Mouse (Mus musculus): ENCODE data around the gene Pnpla5. TPM values are rescaled to one million over a fixed set of nuclear protein-coding genes. Genes with fewer than 3 reads are reported as not detected.
A peak's percentile ranks its signal among the peaks of the same experiment; 100 is the strongest.

Pnpla5 gene
- polyA plus RNA-seq, 1 experiment from 2014 or later, result not detected

- no peak overlapping the region for H3K4me3 ChIP-seq
- H3K27ac ChIP-seq, result peak overlapping the region; percentile 84
These were observed 13.8 kb upstream of the Pnpla5 start for GRCm38 (mm10) chr15:84136473-84137415.

GRCm38 (mm10) chr15:84135472-84135871, 12.5 kb upstream of the Pnpla5 start:
- Histone ChIP-seq H3K4me3 (no peak overlapping the region), H3K27ac (no peak overlapping the region), H3K4me1 (replicated peaks) (peaks cover 22% of the 10 kb centered on the region), H3K9me3 (no peaks in the 10 kb centered on the region), H3K27me3 (ENCODE audit: insufficient read depth, poor library complexity, severe bottlenecking) (no peaks in the 10 kb centered on the region), H3K36me3 (no peaks in the 10 kb centered on the region)
- DNase-seq (ENCODE audit: low spot score), result peak; percentile 39
- 83% methylated on average over 5 of the region's 5 CpGs for WGBS

More at GRCm38 (mm10) chr15:84136473-84137415, 13.8 kb upstream of the Pnpla5 start:
- WGBS, result 23% methylated on average over 12 of the region's 12 CpGs
- Histone ChIP-seq H3K27me3 (ENCODE audit: insufficient read depth, poor library complexity, severe bottlenecking) (no peaks in the 10 kb centered on the region), H3K4me1 (replicated peaks) (peaks cover 27% of the 10 kb centered on the region), H3K36me3 (no peaks in the 10 kb centered on the region), H3K9me3 (no peaks in the 10 kb centered on the region)
- DNase-seq (ENCODE audit: low spot score), result peak; percentile 47

GRCm38 (mm10) chr15:84133440-84133839, 10.5 kb upstream of the Pnpla5 start:
- no peaks in the 10 kb centered on the region for H3K27me3 ChIP-seq (ENCODE audit: insufficient read depth, poor library complexity, severe bottlenecking)
- no peak overlapping the region for H3K4me3 ChIP-seq
- H3K9me3 ChIP-seq, result no peaks in the 10 kb centered on the region
- 76% methylated on average over 4 of the region's 4 CpGs for WGBS
- no peak for DNase-seq (ENCODE audit: low spot score)
- no peaks in the 10 kb centered on the region for H3K36me3 ChIP-seq
- peaks cover 20% of the 10 kb centered on the region for H3K4me1 ChIP-seq (replicated peaks)
- H3K27ac ChIP-seq, result 0 out of 2 replicates have a peak overlapping the region, but pooled peaks have one; percentile 8

- Histone ChIP-seq H3K36me3 (no peaks in the 10 kb centered on the region), H3K27me3 (ENCODE audit: insufficient read depth, poor library complexity, severe bottlenecking) (no peaks in the 10 kb centered on the region), H3K27ac (0 out of 2 replicates have a peak overlapping the region, but pooled peaks have one; percentile 36), H3K9me3 (no peaks in the 10 kb centered on the region), H3K4me3 (no peak overlapping the region), H3K4me1 (replicated peaks) (peaks cover 13% of the 10 kb centered on the region)
- WGBS, result 92% methylated on average over 7 of the region's 7 CpGs
- no peak for DNase-seq (ENCODE audit: low spot score)
These were observed 9.0 kb upstream of the Pnpla5 start for GRCm38 (mm10) chr15:84131971-84132370.

GRCm38 (mm10) chr15:84131096-84131786, 8.3 kb upstream of the Pnpla5 start:
- H3K9me3 ChIP-seq, result no peaks in the 10 kb centered on the region
- no peaks in the 10 kb centered on the region for H3K36me3 ChIP-seq
- WGBS, result 66% methylated on average over 16 of the region's 16 CpGs
- H3K27me3 ChIP-seq (ENCODE audit: insufficient read depth, poor library complexity, severe bottlenecking), result no peaks in the 10 kb centered on the region
- H3K4me1 ChIP-seq (replicated peaks), result peaks cover 7% of the 10 kb centered on the region
- DNase-seq (ENCODE audit: low spot score), result no peak
- H3K4me3 ChIP-seq, result no peak overlapping the region
- peak overlapping the region; percentile 36; the same call in 1 of the 2 replicates for H3K27ac ChIP-seq

GRCm38 (mm10) chr15:84126871-84127270, 3.9 kb upstream of the Pnpla5 start:
- Histone ChIP-seq H3K36me3 (no peaks in the 10 kb centered on the region), H3K4me1 (replicated peaks) (0 out of 2 replicates have a peak, but pooled peaks cover 5% of the 10 kb centered on the region), H3K9me3 (no peaks in the 10 kb centered on the region), H3K27me3 (ENCODE audit: insufficient read depth, poor library complexity, severe bottlenecking) (no peaks in the 10 kb centered on the region), H3K4me3 (no peak overlapping the region), H3K27ac (peak overlapping the region; percentile 2; the same call in 1 of the 2 replicates)
- no peak for DNase-seq (ENCODE audit: low spot score)
- 30% methylated on average over 5 of the region's 5 CpGs for WGBS

- 71% methylated on average over 4 of the region's 4 CpGs for WGBS
- DNase-seq (ENCODE audit: low spot score), result no peak
- Histone ChIP-seq H3K27me3 (ENCODE audit: insufficient read depth, poor library complexity, severe bottlenecking) (no peaks in the 10 kb centered on the region), H3K36me3 (no peaks in the 10 kb centered on the region), H3K9me3 (no peaks in the 10 kb centered on the region), H3K27ac (no peak overlapping the region), H3K4me3 (no peak overlapping the region), H3K4me1 (replicated peaks) (0 out of 2 replicates have a peak, but pooled peaks cover 3% of the 10 kb centered on the region)
These were observed 3.5 kb upstream of the Pnpla5 start for GRCm38 (mm10) chr15:84126447-84126846.

GRCm38 (mm10) chr15:84124086-84124485, 1.1 kb upstream of the Pnpla5 start:
- WGBS, result 64% methylated on average over 7 of the region's 7 CpGs

GRCm38 (mm10) chr15:84121036-84121435, 1.9 kb downstream of the Pnpla5 start:
- no peak overlapping the region for H3K27ac ChIP-seq
- H3K9me3 ChIP-seq, result 0 out of 2 replicates have a peak, but pooled peaks cover 3% of the 10 kb centered on the region
- no peaks in the 10 kb centered on the region for H3K36me3 ChIP-seq
- H3K27me3 ChIP-seq (ENCODE audit: insufficient read depth, poor library complexity, severe bottlenecking), result 0 out of 2 replicates have a peak, but pooled peaks cover 4% of the 10 kb centered on the region
- 81% methylated on average over 7 of the region's 7 CpGs for WGBS
- DNase-seq (ENCODE audit: low spot score), result no peak
- H3K4me1 ChIP-seq (replicated peaks), result no peaks in the 10 kb centered on the region
- no peak overlapping the region for H3K4me3 ChIP-seq

More at GRCm38 (mm10) chr15:84124086-84124485, 1.1 kb upstream of the Pnpla5 start:
- no peaks in the 10 kb centered on the region for H3K9me3 ChIP-seq
- no peaks in the 10 kb centered on the region for H3K36me3 ChIP-seq
- DNase-seq (ENCODE audit: low spot score), result no peak
- no peak overlapping the region for H3K4me3 ChIP-seq
- H3K27ac ChIP-seq, result no peak overlapping the region
- 0 out of 2 replicates have a peak, but pooled peaks cover 3% of the 10 kb centered on the region for H3K4me1 ChIP-seq (replicated peaks)
- H3K27me3 ChIP-seq (ENCODE audit: insufficient read depth, poor library complexity, severe bottlenecking), result no peaks in the 10 kb centered on the region

- no peaks in the 10 kb centered on the region for H3K4me1 ChIP-seq (replicated peaks)
- H3K36me3 ChIP-seq, result no peaks in the 10 kb centered on the region
- 0 out of 2 replicates have a peak, but pooled peaks cover 3% of the 10 kb centered on the region for H3K9me3 ChIP-seq
- WGBS, result 29% methylated on average over 6 of the region's 6 CpGs
- DNase-seq (ENCODE audit: low spot score), result peak; percentile 61
- H3K27ac ChIP-seq, result no peak overlapping the region
- 0 out of 2 replicates have a peak, but pooled peaks cover 4% of the 10 kb centered on the region for H3K27me3 ChIP-seq (ENCODE audit: insufficient read depth, poor library complexity, severe bottlenecking)
- no peak overlapping the region for H3K4me3 ChIP-seq
These were observed 2.4 kb downstream of the Pnpla5 start for GRCm38 (mm10) chr15:84120612-84121011.

GRCm38 (mm10) chr15:84116466-84116865, 6.5 kb downstream of the Pnpla5 start:
- H3K27ac ChIP-seq, result no peak overlapping the region
- no peaks in the 10 kb centered on the region for H3K36me3 ChIP-seq
- no peak for DNase-seq (ENCODE audit: low spot score)
- H3K27me3 ChIP-seq (ENCODE audit: insufficient read depth, poor library complexity, severe bottlenecking), result 0 out of 2 replicates have a peak, but pooled peaks cover 4% of the 10 kb centered on the region
- WGBS, result 83% methylated on average over 1 of the region's 1 CpGs
- H3K4me3 ChIP-seq, result no peak overlapping the region
- no peaks in the 10 kb centered on the region for H3K4me1 ChIP-seq (replicated peaks)
- 0 out of 2 replicates have a peak, but pooled peaks cover 3% of the 10 kb centered on the region for H3K9me3 ChIP-seq

- no peaks in the 10 kb centered on the region for H3K4me1 ChIP-seq (replicated peaks)
- no peak overlapping the region for H3K27ac ChIP-seq
- WGBS, result 66% methylated on average over 5 of the region's 5 CpGs
- 0 out of 2 replicates have a peak, but pooled peaks cover 4% of the 10 kb centered on the region for H3K27me3 ChIP-seq (ENCODE audit: insufficient read depth, poor library complexity, severe bottlenecking)
- no peak overlapping the region for H3K4me3 ChIP-seq
- DNase-seq (ENCODE audit: low spot score), result no peak
- 0 out of 2 replicates have a peak, but pooled peaks cover 3% of the 10 kb centered on the region for H3K9me3 ChIP-seq
- H3K36me3 ChIP-seq, result no peaks in the 10 kb centered on the region
These were observed 7.2 kb downstream of the Pnpla5 start for GRCm38 (mm10) chr15:84115727-84116126.
